ENCODE assay signal across 1 mouse cellular context in genomic region chr1:83150227-83150626, GRCm38 (mm10).
TF ChIP-seq lines count a peak whose summit lies in the region.

No protein-coding gene starts in this region.

TF ChIP-seq in CH12.LX, 34 proteins besides CTCF, POLR2A, EP300 and RAD21:
- peak; percentile 57 for TF ChIP-seq SMC3 (IDR thresholded peaks at IDR 0.05; ENCODE audit: low read depth, low read length)
- no peak for TF ChIP-seq MAFK (IDR thresholded peaks at IDR 0.05; ENCODE audit: insufficient replicate concordance, low read length)
